Mouse (Mus musculus) MEL (cell line): ENCODE data around the gene Smg6.

Experiments used
- EP300 ChIP-seq, 2 experiments: IDR thresholded peaks; 2 replicates each; pipeline ENCODE4 v1.6.1; 2011; ENCODE audit warnings: improper control_type of control experiment in 2 of 2, low read length in 2 of 2, low read depth in 1 of 2, mild to moderate bottlenecking in 1 of 2
- MAFK ChIP-seq: IDR thresholded peaks from 2 replicates; pipeline ENCODE4 v1.6.1; 2011; ENCODE audit warnings: low read depth, mild to moderate bottlenecking, low read length, improper control_type of control experiment, borderline replicate concordance
- TAL1 ChIP-seq: IDR thresholded peaks from 2 replicates; pipeline ENCODE4 v1.6.1; 2012; ENCODE audit warnings: mild to moderate bottlenecking, inconsistent platforms, low read length, moderate library complexity, mixed read lengths
- ZMIZ1 ChIP-seq: IDR thresholded peaks from 2 replicates; pipeline ENCODE4 v1.6.1; 2012; ENCODE audit warnings: low read depth, mild to moderate bottlenecking, inconsistent platforms, low read length, improper control_type of control experiment, moderate library complexity

- TF ChIP-seq EP300 (IDR thresholded peaks at IDR 0.05; ENCODE audit: low read depth in 1 of 2, low read length in 2 of 2) (no peak), MAFK (no peak), TAL1 (no peak), ZMIZ1 (no peak)
Measured at GRCm38 (mm10) chr11:75049146-75049545, 123.5 kb downstream of the Smg6 start.
